Mouse (Mus musculus) hindbrain, embryonic 14.5 days (tissue): ENCODE data around the gene Tmem214. TPM values are rescaled to one million over a fixed set of nuclear protein-coding genes. Genes with fewer than 3 reads are reported as not detected.

Source experiments
- ATAC-seq: fragments of 200-750 bp; cut with Nextera tagmentation; 2 replicates; pipeline ENCODE4 v1.8.0; 2017; ENCODE audit warnings: moderate number of reproducible peaks, mild to moderate bottlenecking, moderate TSS enrichment, moderate library complexity; ENCODE audit not compliant: low FRiP score
- DNase-seq: peaks from one replicate; pipeline ENCODE4 v3.0.0-alpha.2; 2015; ENCODE audit warnings: low spot score
- H3K27ac ChIP-seq: fragments of 300-500 bp; sonication (generic); 2 replicates; pipeline ENCODE4 v1.5.1; 2014; ENCODE audit warnings: mild to moderate bottlenecking, moderate library complexity
- H3K27me3 ChIP-seq: fragments of 300-500 bp; sonication (generic); 2 replicates; pipeline ENCODE4 v1.6.1; 2014; ENCODE audit warnings: mild to moderate bottlenecking, low read length, mixed read lengths; ENCODE audit not compliant: control insufficient read depth, insufficient read depth
- H3K36me3 ChIP-seq: fragments of 300-500 bp; sonication (generic); replicated peaks from 2 replicates; pipeline ENCODE4 v1.6.1; 2014; ENCODE audit not compliant: control insufficient read depth, insufficient read depth
- H3K4me1 ChIP-seq: fragments of 300-500 bp; sonication (generic); replicated peaks from 2 replicates; pipeline ENCODE4 v1.6.1; 2014; ENCODE audit warnings: antibody characterized with exemption, low read length, mixed read lengths; ENCODE audit not compliant: control insufficient read depth, insufficient read depth
- H3K4me2 ChIP-seq: fragments of 300-500 bp; sonication (generic); replicated peaks from 2 replicates; pipeline ENCODE4 v1.6.1; 2014; ENCODE audit warnings: mild to moderate bottlenecking, moderate library complexity
- H3K4me3 ChIP-seq: fragments of 300-500 bp; sonication (generic); replicated peaks from 2 replicates; pipeline ENCODE4 v1.5.1; 2014; ENCODE audit warnings: mild to moderate bottlenecking, low read length
- H3K9ac ChIP-seq: fragments of 300-500 bp; sonication (generic); 2 replicates; pipeline ENCODE4 v1.6.1; 2014
- H3K9me3 ChIP-seq: fragments of 300-500 bp; sonication (generic); 2 replicates; pipeline ENCODE4 v1.6.1; 2016; ENCODE audit warnings: low read length; ENCODE audit not compliant: control insufficient read depth
- WGBS: fragments of 180-500 bp; shearing (Covaris S2); extraction: QIAGEN DNeasy Blood & Tissue Kit; methylation state at CpG from one replicate; pipeline ENCODE4 v1.1.7; 2014; 5-methylcytosine and 5-hydroxymethylcytosine counted together
- polyA plus RNA-seq: library from polyadenylated mRNA; unstranded; fragments of >200 nt; fragmentation: Nextera tagmentation; extraction: Ambion mirVana; gene quantifications from 2 replicates; pipeline ENCODE4 v1.2.1, GENCODE M21; 2014

The Tmem214 gene
- polyA plus RNA-seq, 1 experiment from 2014 or later = 50.1 TPM

- Histone ChIP-seq H3K9me3 (no peaks in the 10 kb centered on the region), H3K4me1 (peaks cover 19% of the 10 kb centered on the region), H3K36me3 (peaks cover 19% of the 10 kb centered on the region), H3K4me2 (peak overlapping the region; percentile 74), H3K27me3 (no peaks in the 10 kb centered on the region), H3K27ac (peak overlapping the region; percentile 95), H3K4me3 (peak overlapping the region; percentile 83), H3K9ac (peak overlapping the region; percentile 66)
- DNase-seq = peak; percentile 76
- WGBS = 0% methylated on average over 19 of the region's 19 CpGs
- peak; percentile 46 for ATAC-seq
Measured at GRCm38 (mm10) chr5:30887331-30887761, 19.5 kb downstream of the Tmem214 start.

GRCm38 (mm10) chr5:30887858-30888336 is 20.1 kb downstream of the Tmem214 start:
- ATAC-seq = peak; percentile 89
- Histone ChIP-seq H3K27ac (peak overlapping the region; percentile 95), H3K4me2 (peak overlapping the region; percentile 74), H3K4me3 (peak overlapping the region; percentile 83), H3K9me3 (no peaks in the 10 kb centered on the region), H3K27me3 (no peaks in the 10 kb centered on the region), H3K9ac (peak overlapping the region; percentile 96), H3K4me1 (peaks cover 19% of the 10 kb centered on the region), H3K36me3 (peaks cover 24% of the 10 kb centered on the region)
- peak; percentile 100 for DNase-seq
- WGBS = under 1% methylated on average over 28 of the region's 28 CpGs

GRCm38 (mm10) chr5:30888337-30889087 is 20.7 kb downstream of the Tmem214 start, which contains the start of gene Agbl5:
Gene Agbl5 (plus strand): TSS chr5:30888694.
- DNase-seq (peak; percentile 99), ATAC-seq (peak; percentile 93)
- Histone ChIP-seq H3K9ac (peak within 1 kb of the TSS; percentile 96), H3K4me3 (peak within 1 kb of the TSS; percentile 83), H3K27ac (peak within 1 kb of the TSS; percentile 95), H3K36me3 (peaks cover 30% of the 10 kb centered on the region), H3K4me1 (peaks cover 19% of the 10 kb centered on the region), H3K27me3 (no peaks in the 10 kb centered on the region), H3K9me3 (no peaks in the 10 kb centered on the region), H3K4me2 (peak within 1 kb of the TSS; percentile 74)
- under 1% methylated on average over 33 of the region's 42 CpGs for WGBS

GRCm38 (mm10) chr5:30889088-30889754 is 21.4 kb downstream of the Tmem214 start:
- under 1% methylated on average over 40 of the region's 42 CpGs for WGBS
- peak overlapping the region; percentile 74 for H3K4me2 ChIP-seq
- DNase-seq (no peak), ATAC-seq (peak; percentile 3; the same call in 1 of the 2 replicates)
- peak overlapping the region; percentile 83 for H3K4me3 ChIP-seq
- H3K36me3 ChIP-seq = peaks cover 37% of the 10 kb centered on the region
- peak overlapping the region; percentile 95 for H3K27ac ChIP-seq
- no peaks in the 10 kb centered on the region for H3K27me3 ChIP-seq
- H3K9ac ChIP-seq = peak overlapping the region; percentile 96
- H3K4me1 ChIP-seq = peaks cover 19% of the 10 kb centered on the region
- no peaks in the 10 kb centered on the region for H3K9me3 ChIP-seq

GRCm38 (mm10) chr5:30890375-30890774 is 22.6 kb downstream of the Tmem214 start:
- Histone ChIP-seq H3K9ac (peak overlapping the region; percentile 96), H3K4me1 (peaks cover 19% of the 10 kb centered on the region), H3K27ac (0 out of 2 replicates have a peak overlapping the region, but pooled peaks have one; percentile 95), H3K9me3 (no peaks in the 10 kb centered on the region), H3K27me3 (no peaks in the 10 kb centered on the region), H3K4me2 (peak overlapping the region; percentile 74), H3K36me3 (peaks cover 49% of the 10 kb centered on the region), H3K4me3 (peak overlapping the region; percentile 83)
- no peak for DNase-seq
- no peak for ATAC-seq
- WGBS = 86% methylated on average over 7 of the region's 7 CpGs

GRCm38 (mm10) chr5:30901860-30902259 is 34.0 kb downstream of the Tmem214 start:
- Histone ChIP-seq H3K9me3 (no peaks in the 10 kb centered on the region), H3K4me3 (no peak overlapping the region), H3K27ac (no peak overlapping the region), H3K4me1 (peaks cover 15% of the 10 kb centered on the region), H3K4me2 (no peak overlapping the region), H3K9ac (no peak overlapping the region), H3K36me3 (peaks cover 74% of the 10 kb centered on the region), H3K27me3 (no peaks in the 10 kb centered on the region)
- DNase-seq (no peak), ATAC-seq (no peak)
- WGBS = 94% methylated on average over 5 of the region's 5 CpGs

- Histone ChIP-seq H3K36me3 (peaks cover 37% of the 10 kb centered on the region), H3K27ac (peak within 1 kb of the TSS; percentile 77), H3K27me3 (no peaks in the 10 kb centered on the region), H3K4me2 (peak within 1 kb of the TSS; percentile 97), H3K4me1 (peaks cover 24% of the 10 kb centered on the region), H3K9me3 (no peaks in the 10 kb centered on the region), H3K9ac (peak within 1 kb of the TSS; percentile 75), H3K4me3 (peak within 1 kb of the TSS; percentile 72)
- DNase-seq = peak; percentile 95
- peak; percentile 95 for ATAC-seq
- WGBS = under 1% methylated on average over 58 of the region's 58 CpGs
Measured at GRCm38 (mm10) chr5:30907413-30908059, 39.7 kb downstream of the Tmem214 start, which contains the start of gene Ost4. Gene Ost4 (minus strand): TSS chr5:30907788.

- peak overlapping the region; percentile 97 for H3K4me2 ChIP-seq
- H3K9ac ChIP-seq = no peak overlapping the region
- H3K9me3 ChIP-seq = no peaks in the 10 kb centered on the region
- ATAC-seq = no peak
- H3K4me1 ChIP-seq = peaks cover 33% of the 10 kb centered on the region
- DNase-seq = no peak
- H3K4me3 ChIP-seq = peak overlapping the region; percentile 72; the same call in 1 of the 2 replicates
- no peaks in the 10 kb centered on the region for H3K27me3 ChIP-seq
- peak overlapping the region; percentile 77 for H3K27ac ChIP-seq
- peaks cover 26% of the 10 kb centered on the region for H3K36me3 ChIP-seq
- 57% methylated on average over 13 of the region's 13 CpGs for WGBS
Measured at GRCm38 (mm10) chr5:30908426-30909299, 40.9 kb downstream of the Tmem214 start.
